Mouse (Mus musculus) T-cell, adult 2 months (primary cell): ENCODE results near the gene Creb5.

Source experiments
- DNase-seq: peaks from one replicate; pipeline ENCODE4 v3.0.0; 2022; ENCODE audit warnings: low spot score

Creb5 gene

GRCm38 (mm10) chr6:53698128-53698749 lies 411.2 kb downstream of the Creb5 start:
- no peak for DNase-seq

- DNase-seq: no peak
Measured at GRCm38 (mm10) chr6:53704440-53704839, 417.4 kb downstream of the Creb5 start.

- no peak for DNase-seq
Measured at GRCm38 (mm10) chr6:53706604-53707330, 419.7 kb downstream of the Creb5 start.

GRCm38 (mm10) chr6:53707795-53708194 lies 420.7 kb downstream of the Creb5 start:
- DNase-seq: no peak

- no peak for DNase-seq
Measured at GRCm38 (mm10) chr6:53709694-53710442, 422.8 kb downstream of the Creb5 start.

- DNase-seq: no peak
Measured at GRCm38 (mm10) chr6:53710560-53710959, 423.5 kb downstream of the Creb5 start.

- DNase-seq: no peak
Measured at GRCm38 (mm10) chr6:53713152-53713551, 426.1 kb downstream of the Creb5 start.

- DNase-seq: no peak
Measured at GRCm38 (mm10) chr6:53714908-53715321, 427.8 kb downstream of the Creb5 start.

GRCm38 (mm10) chr6:53716013-53716412 lies 428.9 kb downstream of the Creb5 start:
- DNase-seq: no peak

GRCm38 (mm10) chr6:53720009-53720408 lies 432.9 kb downstream of the Creb5 start:
- DNase-seq: no peak

- peak; percentile 29 for DNase-seq
Measured at GRCm38 (mm10) chr6:53721595-53721994, 434.5 kb downstream of the Creb5 start.

- DNase-seq: no peak
Measured at GRCm38 (mm10) chr6:53722694-53723093, 435.6 kb downstream of the Creb5 start.

GRCm38 (mm10) chr6:53730487-53730886 lies 443.4 kb downstream of the Creb5 start:
- no peak for DNase-seq

GRCm38 (mm10) chr6:53730996-53731485 lies 444.0 kb downstream of the Creb5 start:
- DNase-seq: no peak

GRCm38 (mm10) chr6:53733546-53733945 lies 446.5 kb downstream of the Creb5 start:
- no peak for DNase-seq

- no peak for DNase-seq
Measured at GRCm38 (mm10) chr6:53733999-53734398, 446.9 kb downstream of the Creb5 start.

GRCm38 (mm10) chr6:53735696-53736095 lies 448.6 kb downstream of the Creb5 start:
- no peak for DNase-seq

GRCm38 (mm10) chr6:53738206-53738605 lies 451.1 kb downstream of the Creb5 start:
- no peak for DNase-seq

GRCm38 (mm10) chr6:53741222-53741621 lies 454.2 kb downstream of the Creb5 start:
- no peak for DNase-seq
